Mouse (Mus musculus): ENCODE data around the gene Bbs2.

Gene Bbs2

DNA sequence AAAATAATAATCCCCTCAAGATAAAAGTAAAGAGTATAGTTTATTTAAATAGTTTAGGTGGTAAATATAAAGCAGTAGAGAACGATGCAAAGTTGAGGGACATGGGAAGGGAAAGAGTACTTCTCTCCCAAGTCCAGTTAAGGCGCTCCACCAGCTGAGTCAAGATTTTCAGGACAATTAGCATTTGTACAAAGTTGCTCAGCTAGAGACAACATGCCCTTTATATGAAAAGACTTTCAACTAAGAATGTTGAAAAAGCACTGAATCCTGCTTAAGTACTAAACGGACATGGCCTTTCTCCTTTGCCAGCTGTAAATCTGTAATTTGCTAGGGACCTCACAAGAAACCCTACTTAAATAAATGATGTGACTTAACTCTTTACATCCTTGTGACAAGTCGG lies 268 bp upstream of the Bbs2 start:
- DNase-seq (ENCODE audit: low spot score) = no peak

DNA sequence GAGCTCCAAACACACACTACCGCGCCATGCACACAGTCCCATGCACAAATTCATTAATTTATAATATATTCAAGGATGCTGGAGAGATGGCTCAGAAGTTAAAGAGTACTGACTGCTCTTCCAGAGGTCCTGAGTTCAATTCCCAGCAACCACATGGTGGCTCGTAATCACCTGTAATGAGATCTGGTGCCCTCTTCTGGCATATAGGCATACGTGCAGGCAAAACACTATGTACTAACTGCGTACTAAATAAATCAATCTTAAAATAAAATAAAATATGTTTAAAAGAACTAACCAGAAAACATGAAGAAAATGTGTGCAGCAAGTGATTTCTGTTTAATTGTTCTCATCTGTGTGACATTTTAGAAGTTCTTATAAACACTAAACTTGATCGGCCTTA lies 4.4 kb downstream of the Bbs2 start:
- DNase-seq (ENCODE audit: low spot score) = no peak

DNA sequence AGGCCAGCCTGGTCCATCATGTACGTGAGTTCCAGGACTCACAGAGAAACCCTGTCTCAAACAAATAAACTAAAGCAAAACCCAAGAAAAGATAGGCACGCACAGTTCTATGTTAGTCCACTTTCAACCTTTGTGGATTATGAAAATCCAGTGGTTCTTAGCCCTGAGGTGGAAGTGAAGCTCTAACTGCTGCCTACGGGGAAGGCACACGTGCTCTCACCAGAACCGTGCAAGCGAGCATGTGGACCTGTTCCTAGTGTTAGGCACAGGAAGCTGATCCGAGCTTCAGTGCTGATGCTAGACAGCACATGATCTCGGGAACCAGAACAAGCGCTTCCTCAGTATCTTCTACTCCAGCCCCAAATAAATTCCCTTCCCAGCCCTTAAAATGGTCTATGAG lies 5.9 kb downstream of the Bbs2 start:
- DNase-seq (ENCODE audit: low spot score) = no peak

GRCm38 (mm10) chr8:94089715-94090114 lies 9.0 kb downstream of the Bbs2 start:
- no peak for DNase-seq (ENCODE audit: low spot score)

- DNase-seq (ENCODE audit: low spot score) = no peak
These were observed 10.8 kb downstream of the Bbs2 start for GRCm38 (mm10) chr8:94087964-94088363.

DNA sequence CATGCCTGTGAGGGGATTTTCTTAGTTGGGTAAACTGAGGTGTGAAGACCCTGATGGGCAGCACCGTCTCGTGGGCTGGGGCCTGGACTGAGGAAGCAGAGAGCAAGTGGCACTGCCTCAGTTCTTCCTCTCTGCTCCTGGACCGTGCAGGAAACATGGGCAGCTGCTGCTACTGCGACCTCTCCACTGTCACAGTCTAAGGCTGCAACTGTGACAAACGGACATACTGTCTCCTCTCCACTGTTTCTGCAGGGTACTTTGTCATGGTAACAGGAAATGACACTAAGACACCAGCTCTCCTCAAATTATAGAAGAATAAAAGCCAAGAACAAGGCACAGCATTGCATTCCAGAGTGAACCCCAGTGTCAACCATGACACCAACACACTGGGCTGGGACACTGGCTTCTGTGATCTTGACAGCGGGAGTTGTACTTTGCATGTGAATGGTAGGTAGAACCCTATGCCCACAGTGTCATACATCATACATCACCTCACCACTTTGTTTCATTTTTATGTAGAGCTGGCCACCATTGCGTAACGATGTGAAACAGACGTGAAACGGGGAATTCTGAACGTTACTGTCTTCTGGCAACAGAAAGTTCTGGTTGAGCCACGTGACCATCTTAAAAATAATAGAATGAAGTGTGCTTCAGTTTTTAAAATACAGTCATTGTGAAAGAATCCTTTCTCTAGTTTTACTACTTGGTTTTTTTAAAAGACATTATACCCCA lies 22.1 kb downstream of the Bbs2 start:
- DNase-seq (ENCODE audit: low spot score) = no peak

GRCm38 (mm10) chr8:94068793-94069192 lies 29.9 kb downstream of the Bbs2 start:
- no peak for DNase-seq (ENCODE audit: low spot score)

GRCm38 (mm10) chr8:94066121-94066863 lies 32.4 kb downstream of the Bbs2 start:
- no peak for DNase-seq (ENCODE audit: low spot score)

DNA sequence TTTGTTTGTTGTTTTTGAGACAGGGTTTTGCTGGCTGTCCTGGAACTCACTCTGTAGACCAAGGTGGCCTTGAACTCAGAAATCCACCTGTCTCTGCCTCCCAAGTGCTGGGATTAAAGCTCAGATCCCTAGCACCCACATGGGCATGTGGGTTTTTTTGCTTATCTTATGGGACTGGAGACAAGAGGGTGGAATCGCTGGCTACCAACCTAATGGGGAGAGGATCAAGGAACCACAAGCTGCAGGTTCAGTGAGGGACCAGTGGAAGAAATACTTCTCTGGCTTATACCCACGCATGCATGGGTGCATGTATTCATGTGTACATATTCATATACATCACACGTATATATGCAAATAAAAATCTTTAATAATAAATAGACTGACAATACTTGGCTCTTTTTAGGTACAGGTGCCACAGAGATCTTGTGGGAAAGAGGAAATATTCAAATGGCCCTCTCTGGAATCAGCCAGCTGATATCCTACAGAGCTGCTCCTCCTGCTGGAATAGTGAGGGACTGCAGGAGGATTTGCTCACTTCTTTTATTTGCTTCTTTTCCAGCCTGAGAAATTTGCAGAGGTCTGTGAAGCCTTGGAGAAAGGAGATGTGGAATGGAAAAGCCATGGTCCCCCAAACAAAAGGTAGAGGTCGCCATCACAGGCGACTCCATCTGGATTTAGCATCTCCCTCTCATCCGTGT lies 41.4 kb downstream of the Bbs2 start:
- peak; percentile 43 for DNase-seq (ENCODE audit: low spot score)

GRCm38 (mm10) chr8:94052696-94053095 lies 46.0 kb downstream of the Bbs2 start:
- DNase-seq (ENCODE audit: low spot score) = no peak

- no peak for DNase-seq (ENCODE audit: low spot score)
These were observed 50.9 kb downstream of the Bbs2 start for GRCm38 (mm10) chr8:94047845-94048244.

- peak; percentile 30 for DNase-seq (ENCODE audit: low spot score)
These were observed 60.9 kb downstream of the Bbs2 start for GRCm38 (mm10) chr8:94037806-94038205.

- peak; percentile 99 for DNase-seq (ENCODE audit: low spot score)
These were observed 61.7 kb downstream of the Bbs2 start, which contains the start of the genes Nudt21 and Ogfod1 for GRCm38 (mm10) chr8:94036944-94037524. Nudt21 (minus strand) TSS chr8:94037031. Ogfod1 (plus strand) TSS chr8:94037198.

GRCm38 (mm10) chr8:94036541-94036940 lies 62.2 kb downstream of the Bbs2 start:
- peak; percentile 70 for DNase-seq (ENCODE audit: low spot score)

GRCm38 (mm10) chr8:94035200-94035599 lies 63.5 kb downstream of the Bbs2 start:
- DNase-seq (ENCODE audit: low spot score) = no peak

GRCm38 (mm10) chr8:94033601-94034000 lies 65.1 kb downstream of the Bbs2 start:
- no peak for DNase-seq (ENCODE audit: low spot score)

DNA sequence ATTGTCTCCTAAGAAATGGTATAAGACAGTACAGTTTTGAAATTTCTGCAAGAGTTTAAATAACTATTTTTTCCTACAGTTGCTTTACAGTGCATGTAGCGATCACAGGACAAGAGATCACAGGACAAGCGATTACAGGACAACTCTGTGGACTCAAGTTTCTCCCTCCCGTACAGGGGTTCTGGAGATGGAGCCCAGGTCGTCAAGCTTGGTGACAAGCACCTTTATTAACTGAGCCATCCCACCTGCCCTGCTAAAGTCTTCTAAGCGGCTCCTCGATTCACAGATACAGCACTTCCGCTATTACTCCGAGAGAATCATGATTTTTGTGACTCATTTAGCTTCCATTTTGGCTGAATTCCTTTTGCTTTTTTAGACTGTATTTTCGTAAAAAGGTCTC lies 69.0 kb downstream of the Bbs2 start:
- DNase-seq (ENCODE audit: low spot score) = no peak

- DNase-seq (ENCODE audit: low spot score) = no peak
These were observed 74.8 kb downstream of the Bbs2 start for GRCm38 (mm10) chr8:94023916-94024315.

All from c-Kit-positive CD71-positive TER-119-positive erythroid progenitor cells, embryonic 14.5 days (primary cell).